Mouse (Mus musculus) kidney, adult 2 months (tissue): ENCODE data around the gene Ppp1r2. TPM values are rescaled to one million over a fixed set of nuclear protein-coding genes. Genes with fewer than 3 reads are reported as not detected.

Experiments
- DNase-seq: peaks from one replicate; pipeline ENCODE4 v3.0.0; 2021
- H3K27ac ChIP-seq: fragments of 200-500 bp; 2 replicates; pipeline ENCODE4 v1.5.1; 2012; ENCODE audit warnings: low read depth, low read length, control low read depth, inconsistent platforms; ENCODE audit not compliant: insufficient read depth
- H3K27me3 ChIP-seq: fragments of 200-500 bp; replicated peaks from 2 replicates; pipeline ENCODE4 v1.6.1; 2012; ENCODE audit warnings: mild to moderate bottlenecking, moderate library complexity, low read length, inconsistent platforms; ENCODE audit not compliant: control insufficient read depth, insufficient read depth
- H3K36me3 ChIP-seq: fragments of 200-500 bp; 2 replicates; pipeline ENCODE4 v1.6.1; 2012; ENCODE audit warnings: mild to moderate bottlenecking, moderate library complexity, low read length, inconsistent platforms; ENCODE audit not compliant: control insufficient read depth, insufficient read depth
- H3K4me1 ChIP-seq: fragments of 200-500 bp; 2 replicates; pipeline ENCODE4 v1.6.1; 2011; ENCODE audit warnings: low read length; ENCODE audit not compliant: control insufficient read depth, insufficient read depth
- H3K4me3 ChIP-seq: fragments of 200-500 bp; 2 replicates; pipeline ENCODE4 v1.5.1; 2011; ENCODE audit warnings: mild to moderate bottlenecking, low read depth, low read length, control low read depth; ENCODE audit not compliant: insufficient read depth
- CTCF ChIP-seq: fragments of 200-500 bp; conservative IDR thresholded peaks from 2 replicates; pipeline ENCODE4 v1.5.1; 2011; ENCODE audit warnings: low read depth, mild to moderate bottlenecking, control low read depth, low read length, moderate library complexity, mixed read lengths; ENCODE audit not compliant: insufficient read depth, insufficient read length
- POLR2A ChIP-seq: fragments of 200-500 bp; IDR thresholded peaks from one replicate; pipeline ENCODE4 v1.6.1; 2011; ENCODE audit warnings: low read depth, low read length, control low read depth
- WGBS: fragments of 180-500 bp; shearing (Covaris S2); methylation state at CpG from one replicate; pipeline ENCODE4 v1.1.7; 2018; 5-methylcytosine and 5-hydroxymethylcytosine counted together
- polyA plus RNA-seq: library from polyadenylated mRNA; depleted of rRNA; stranded (reverse); fragments of >200 nt; gene quantifications from 2 replicates; pipeline ENCODE4 v1.2.3, GENCODE M21; 2012

The Ppp1r2 gene
- polyA plus RNA-seq, 1 experiment = 30.4 TPM

- H3K4me3 ChIP-seq = no peak overlapping the region
- no peaks in the 10 kb centered on the region for H3K27me3 ChIP-seq
- no peaks in the 10 kb centered on the region for H3K36me3 ChIP-seq
- H3K27ac ChIP-seq = no peak overlapping the region
- TF ChIP-seq CTCF (no peak), POLR2A (no peak)
- DNase-seq = no peak
- WGBS = 79% methylated on average over 3 of the region's 3 CpGs
- H3K4me1 ChIP-seq = no peaks in the 10 kb centered on the region
Measured at GRCm38 (mm10) chr16:31244053-31244452, 31.0 kb downstream of the Ppp1r2 start.

- 83% methylated on average over 9 of the region's 9 CpGs for WGBS
Measured at GRCm38 (mm10) chr16:31241433-31241832, 33.6 kb downstream of the Ppp1r2 start.

GRCm38 (mm10) chr16:31240569-31240968 is 34.5 kb downstream of the Ppp1r2 start:
- H3K4me1 ChIP-seq = no peaks in the 10 kb centered on the region
- no peaks in the 10 kb centered on the region for H3K36me3 ChIP-seq
- no peak for DNase-seq
- TF ChIP-seq POLR2A (no peak), CTCF (no peak)
- WGBS = 89% methylated on average over 8 of the region's 8 CpGs
- H3K27ac ChIP-seq = no peak overlapping the region
- H3K27me3 ChIP-seq = no peaks in the 10 kb centered on the region
- H3K4me3 ChIP-seq = no peak overlapping the region

More at GRCm38 (mm10) chr16:31241433-31241832, 33.6 kb downstream of the Ppp1r2 start:
- Histone ChIP-seq H3K4me1 (no peaks in the 10 kb centered on the region), H3K4me3 (no peak overlapping the region), H3K27me3 (no peaks in the 10 kb centered on the region), H3K27ac (no peak overlapping the region), H3K36me3 (no peaks in the 10 kb centered on the region)
- no peak for TF ChIP-seq POLR2A
- TF ChIP-seq CTCF = no peak
- no peak for DNase-seq

- Histone ChIP-seq H3K27me3 (no peaks in the 10 kb centered on the region), H3K4me3 (no peak overlapping the region)
- WGBS = 81% methylated on average over 5 of the region's 5 CpGs
Measured at GRCm38 (mm10) chr16:31238281-31238680, 36.8 kb downstream of the Ppp1r2 start.

GRCm38 (mm10) chr16:31235457-31236310 is 39.4 kb downstream of the Ppp1r2 start:
- WGBS = 38% methylated on average over 18 of the region's 18 CpGs
- H3K36me3 ChIP-seq = no peaks in the 10 kb centered on the region
- no peak for DNase-seq
- H3K4me3 ChIP-seq = no peak overlapping the region
- no peaks in the 10 kb centered on the region for H3K27me3 ChIP-seq
- no peak for TF ChIP-seq POLR2A
- no peak for TF ChIP-seq CTCF
- H3K27ac ChIP-seq = no peak overlapping the region
- H3K4me1 ChIP-seq = peaks cover 4% of the 10 kb centered on the region; the same call in 1 of the 2 replicates

More at GRCm38 (mm10) chr16:31238281-31238680, 36.8 kb downstream of the Ppp1r2 start:
- DNase-seq = no peak
- H3K4me1 ChIP-seq = peaks cover 4% of the 10 kb centered on the region; the same call in 1 of the 2 replicates
- H3K36me3 ChIP-seq = no peaks in the 10 kb centered on the region
- H3K27ac ChIP-seq = no peak overlapping the region
- no peak for TF ChIP-seq POLR2A
- no peak for TF ChIP-seq CTCF

- Histone ChIP-seq H3K4me3 (no peak overlapping the region), H3K36me3 (no peaks in the 10 kb centered on the region)
- WGBS = 88% methylated on average over 12 of the region's 12 CpGs
Measured at GRCm38 (mm10) chr16:31234808-31235456, 40.1 kb downstream of the Ppp1r2 start.

GRCm38 (mm10) chr16:31234356-31234755 is 40.7 kb downstream of the Ppp1r2 start:
- Histone ChIP-seq H3K4me3 (no peak overlapping the region), H3K4me1 (peaks cover 4% of the 10 kb centered on the region; the same call in 1 of the 2 replicates), H3K27me3 (no peaks in the 10 kb centered on the region), H3K27ac (no peak overlapping the region; the same call in 1 of the 2 replicates), H3K36me3 (no peaks in the 10 kb centered on the region)
- no peak for DNase-seq
- WGBS = 8% methylated on average over 3 of the region's 3 CpGs
- TF ChIP-seq CTCF (no peak), POLR2A (no peak)

More at GRCm38 (mm10) chr16:31234808-31235456, 40.1 kb downstream of the Ppp1r2 start:
- no peak overlapping the region for H3K27ac ChIP-seq
- no peaks in the 10 kb centered on the region for H3K27me3 ChIP-seq
- TF ChIP-seq POLR2A (no peak), CTCF (no peak)
- peaks cover 4% of the 10 kb centered on the region; the same call in 1 of the 2 replicates for H3K4me1 ChIP-seq
- no peak for DNase-seq
